Mouse (Mus musculus) embryonic stem cell, embryonic (primary cell): ENCODE results near the gene Gm44973.

ENCODE experiments used
- CTCF ChIA-PET, 4 experiments: fragments of 300-600 bp in 2 of 4; fragments of 350-600 bp in 2 of 4; sonication (Branson Sonifier 250); formaldehyde crosslinking; loops; one replicate each; lab custom pipeline; 2022; ENCODE audit warnings: inconsistent platforms in 2 of 4; lab: Charles Lee
- POLR2A ChIA-PET, 4 experiments: fragments of 300-600 bp in 2 of 4; fragments of 350-600 bp in 2 of 4; sonication (Branson Sonifier 250); formaldehyde crosslinking; loops; one replicate each; lab custom pipeline; 2022; ENCODE audit warnings: antibody characterized with exemption in 4 of 4, inconsistent platforms in 1 of 4; lab: Charles Lee

Gene Gm44973

GRCm38 (mm10) chr7:5030554-5031275, 15.4 kb downstream of the Gm44973 start:
- POLR2A ChIA-PET: interaction anchor here (0.6 to 14.4 kb wide), 53 partner anchors 8 to 1386 kb away, joined by 3 to 280 read pairs (median 5); partner anchors contain the start of genes Fiz1 (in 3 of the 4), Gm44973 (in 3 of the 4), U2af2 (in 3 of the 4) and Zfp524 (in 3 of the 4)
- CTCF ChIA-PET: interaction anchor here in 3 of 4 experiments (0.5 to 1.8 kb wide), 8 partner anchors 15 to 645 kb away, joined by 3 to 7 read pairs (median 3); partner anchors contain the start of genes Zfp524 (in 2 of the 3), Fiz1 (in 1 of the 3) and Gm44973 (in 1 of the 3)

GRCm38 (mm10) chr7:5031496-5031895, 16.2 kb downstream of the Gm44973 start:
- ChIA-PET CTCF (interaction anchor here (0.6 to 1.8 kb wide), 7 partner anchors 16 to 646 kb away, joined by 3 to 7 read pairs (median 4); partner anchors contain the start of genes Gm44973 (in 1 of the 4) and Zfp524 (in 1 of the 4)), POLR2A (interaction anchor here in 3 of 4 experiments (0.6 to 14.4 kb wide), 47 partner anchors 7 to 1386 kb away, joined by 3 to 280 read pairs (median 5); partner anchors contain the start of genes Fiz1 (in 3 of the 3), Gm44973 (in 3 of the 3), U2af2 (in 3 of the 3) and Zfp524 (in 3 of the 3))

- ChIA-PET CTCF (interaction anchor here in 2 of 4 experiments (0.8 to 1.1 kb wide), 2 partner anchors 13 to 27 kb away, joined by 3 to 5 read pairs; no protein-coding TSS in a partner anchor), POLR2A (interaction anchor here in 2 of 4 experiments (0.6 to 14.4 kb wide), 8 partner anchors 13 to 31 kb away, joined by 3 to 280 read pairs (median 4); partner anchors contain the start of genes Ccdc106 (in 2 of the 2), Fiz1 (in 2 of the 2), Gm44973 (in 2 of the 2) and Zfp524 (in 2 of the 2))
These were observed 18.5 kb downstream of the Gm44973 start, which contains the start of gene 4632433K11Rik for GRCm38 (mm10) chr7:5033818-5034217. TSS of gene 4632433K11Rik (plus strand) at chr7:5034118.

- CTCF ChIA-PET: no interaction called here
These were observed 20.3 kb downstream of the Gm44973 start for GRCm38 (mm10) chr7:5035628-5036027.

GRCm38 (mm10) chr7:5036136-5036535, 20.8 kb downstream of the Gm44973 start:
- CTCF ChIA-PET: no interaction called here
- POLR2A ChIA-PET: interaction anchor here in 2 of 4 experiments (0.6 to 1.1 kb wide), 2 partner anchors 15 to 336 kb away, joined by 3 read pairs; partner anchors contain the start of gene Zfp580 (in 1 of the 2)

More at GRCm38 (mm10) chr7:5035628-5036027, 20.3 kb downstream of the Gm44973 start:
- POLR2A ChIA-PET: interaction anchor here in 1 of 4 experiments (1.1 kb wide), 1 partner anchor 16 kb away, joined by 3 read pairs; the partner anchor contains the start of gene Zfp580

GRCm38 (mm10) chr7:5037026-5037425, 21.7 kb downstream of the Gm44973 start:
- POLR2A ChIA-PET: interaction anchor here in 2 of 4 experiments (1.3 to 2.8 kb wide), 13 partner anchors 8 to 284 kb away, joined by 3 to 105 read pairs (median 13); partner anchors contain the start of genes Fiz1 (in 2 of the 2), Gm44973 (in 2 of the 2), Zfp524 (in 2 of the 2) and Ccdc106 (in 1 of the 2)
- CTCF ChIA-PET: no interaction called here

- POLR2A ChIA-PET: interaction anchor here (0.6 to 2.8 kb wide), 50 partner anchors 8 to 1345 kb away, joined by 3 to 105 read pairs (median 6); partner anchors contain the start of genes Fiz1 (in 3 of the 4), Gm44973 (in 3 of the 4), Rpl28 (in 3 of the 4) and Zfp524 (in 3 of the 4)
- CTCF ChIA-PET: interaction anchor here in 3 of 4 experiments (0.7 to 2.0 kb wide), 10 partner anchors 10 to 498 kb away, joined by 3 to 12 read pairs (median 3); partner anchors contain the start of genes Gm44973 (in 1 of the 3) and Zfp580 (in 1 of the 3)
These were observed 22.2 kb downstream of the Gm44973 start for GRCm38 (mm10) chr7:5037467-5037866.

- CTCF ChIA-PET: interaction anchor here in 3 of 4 experiments (0.6 to 2.0 kb wide), 14 partner anchors 9 to 594 kb away, joined by 3 to 12 read pairs (median 3); partner anchors contain the start of genes Gm44973 (in 1 of the 3) and Zfp580 (in 1 of the 3)
- POLR2A ChIA-PET: interaction anchor here (0.6 to 2.8 kb wide), 65 partner anchors 7 to 1345 kb away, joined by 3 to 105 read pairs (median 5); partner anchors contain the start of genes Fiz1 (in 3 of the 4), Gm44973 (in 3 of the 4), Rpl28 (in 3 of the 4) and Zfp524 (in 3 of the 4)
These were observed 22.9 kb downstream of the Gm44973 start, which contains the start of gene Zfp784 for GRCm38 (mm10) chr7:5038109-5038732. TSS of gene Zfp784 (minus strand) at chr7:5038446.

GRCm38 (mm10) chr7:5038940-5039339, 23.6 kb downstream of the Gm44973 start:
- POLR2A ChIA-PET: interaction anchor here in 3 of 4 experiments (0.6 to 2.8 kb wide), 42 partner anchors 8 to 512 kb away, joined by 3 to 105 read pairs (median 6); partner anchors contain the start of genes Zfp580 (in 3 of the 3), Ccdc106 (in 2 of the 3), Fiz1 (in 2 of the 3) and Gm44973 (in 2 of the 3)
- CTCF ChIA-PET: interaction anchor here in 3 of 4 experiments (0.6 to 2.0 kb wide), 8 partner anchors 9 to 499 kb away, joined by 3 to 12 read pairs (median 4); partner anchors contain the start of gene Gm44973 (in 1 of the 3)

GRCm38 (mm10) chr7:5044981-5045380, 29.7 kb downstream of the Gm44973 start:
- POLR2A ChIA-PET: no interaction called here
- CTCF ChIA-PET: no interaction called here

- ChIA-PET CTCF (interaction anchor here in 2 of 4 experiments (0.7 to 1.4 kb wide), 6 partner anchors 15 to 1081 kb away, joined by 3 to 4 read pairs (median 3); partner anchors contain the start of genes Gm44973 (in 1 of the 2) and U2af2 (in 1 of the 2)), POLR2A (interaction anchor here in 1 of 4 experiments (1.0 to 2.2 kb wide), 6 partner anchors 8 to 233 kb away, joined by 3 to 11 read pairs (median 5); partner anchors contain the start of genes 4632433K11Rik, Fiz1, Gm44973 and Ube2s)
These were observed 30.8 kb downstream of the Gm44973 start for GRCm38 (mm10) chr7:5046112-5046511.

GRCm38 (mm10) chr7:5047313-5047712, 32.0 kb downstream of the Gm44973 start:
- ChIA-PET POLR2A (interaction anchor here in 3 of 4 experiments (0.6 to 2.2 kb wide), 11 partner anchors 8 to 135 kb away, joined by 3 to 11 read pairs (median 4); partner anchors contain the start of genes 4632433K11Rik (in 1 of the 3), Fiz1 (in 1 of the 3), Gm44973 (in 1 of the 3) and Zfp524 (in 1 of the 3)), CTCF (interaction anchor here (0.6 to 1.4 kb wide), 18 partner anchors 9 to 122 kb away, joined by 3 to 12 read pairs (median 4); partner anchors contain the start of genes Zfp784 (in 2 of the 4), 4632433K11Rik (in 1 of the 4), Fiz1 (in 1 of the 4) and Gm44973 (in 1 of the 4))

- ChIA-PET CTCF (interaction anchor here (0.6 to 3.8 kb wide), 11 partner anchors 10 to 573 kb away, joined by 3 to 33 read pairs (median 4); partner anchors contain the start of genes Sbk2 (in 1 of the 4), Ssc5d (in 1 of the 4) and U2af2 (in 1 of the 4)), POLR2A (interaction anchor here (0.5 to 8.5 kb wide), 42 partner anchors 9 to 1146 kb away, joined by 3 to 114 read pairs (median 5); partner anchors contain the start of genes Gm44973 (in 4 of the 4), U2af2 (in 4 of the 4), Ccdc106 (in 3 of the 4) and Fiz1 (in 3 of the 4))
These were observed 36.2 kb downstream of the Gm44973 start, which contains the start of gene Zfp580 for GRCm38 (mm10) chr7:5051193-5052192. TSS of gene Zfp580 (plus strand) at chr7:5051538.

GRCm38 (mm10) chr7:5052438-5052837, 37.1 kb downstream of the Gm44973 start:
- CTCF ChIA-PET: interaction anchor here in 1 of 4 experiments (0.6 to 3.8 kb wide), 4 partner anchors 9 to 632 kb away, joined by 3 to 33 read pairs (median 4); partner anchors contain the start of genes Sbk2 and U2af2
- POLR2A ChIA-PET: interaction anchor here (0.5 to 8.5 kb wide), 32 partner anchors 9 to 1145 kb away, joined by 3 to 114 read pairs (median 6); partner anchors contain the start of genes U2af2 (in 4 of the 4), Ccdc106 (in 3 of the 4), Fiz1 (in 3 of the 4) and Gm44973 (in 3 of the 4)
